Mouse (Mus musculus) liver, embryonic 15.5 days (tissue): ENCODE data around the gene Zdhhc7. TPM values are rescaled to one million over a fixed set of nuclear protein-coding genes. Genes with fewer than 3 reads are reported as not detected.

ENCODE experiments used
- ATAC-seq: fragments of 200-750 bp; cut with Nextera tagmentation; 2 replicates; pipeline ENCODE4 v1.8.0; 2017; ENCODE audit warnings: moderate number of reproducible peaks, mild to moderate bottlenecking, moderate library complexity; ENCODE audit not compliant: insufficient read depth
- H3K27ac ChIP-seq: fragments of 300-500 bp; sonication (generic); replicated peaks from 2 replicates; pipeline ENCODE4 v1.5.1; 2015; ENCODE audit warnings: mild to moderate bottlenecking, inconsistent platforms
- H3K27me3 ChIP-seq: fragments of 300-500 bp; sonication (generic); 2 replicates; pipeline ENCODE4 v1.6.1; 2015; ENCODE audit warnings: mild to moderate bottlenecking, inconsistent platforms
- H3K36me3 ChIP-seq: fragments of 300-500 bp; sonication (generic); replicated peaks from 2 replicates; pipeline ENCODE4 v1.6.1; 2015; ENCODE audit warnings: moderate library complexity, mild to moderate bottlenecking, inconsistent platforms
- H3K4me1 ChIP-seq: fragments of 300-500 bp; sonication (generic); replicated peaks from 2 replicates; pipeline ENCODE4 v1.6.1; 2015; ENCODE audit warnings: inconsistent platforms
- H3K4me2 ChIP-seq: fragments of 300-500 bp; sonication (generic); 2 replicates; pipeline ENCODE4 v1.6.1; 2015; ENCODE audit warnings: moderate library complexity, mild to moderate bottlenecking, inconsistent platforms
- H3K4me3 ChIP-seq: fragments of 300-500 bp; sonication (generic); replicated peaks from 2 replicates; pipeline ENCODE4 v1.5.1; 2015; ENCODE audit warnings: mild to moderate bottlenecking, inconsistent platforms
- H3K9ac ChIP-seq: fragments of 300-500 bp; sonication (generic); 2 replicates; pipeline ENCODE4 v1.6.1; 2015; ENCODE audit warnings: moderate library complexity, mild to moderate bottlenecking, inconsistent platforms
- H3K9me3 ChIP-seq: fragments of 300-500 bp; sonication (generic); replicated peaks from 2 replicates; pipeline ENCODE4 v1.6.1; 2016; ENCODE audit warnings: inconsistent platforms
- WGBS: fragments of 180-500 bp; shearing (Covaris S2); methylation state at CpG from one replicate; pipeline ENCODE4 v1.1.7; 2015; ENCODE audit warnings: mixed read lengths; ENCODE audit not compliant: insufficient replicate concordance; 5-methylcytosine and 5-hydroxymethylcytosine counted together
- polyA plus RNA-seq: library from polyadenylated mRNA; unstranded; fragments of >200 nt; fragmentation: Nextera tagmentation; extraction: Ambion mirVana; gene quantifications from 2 replicates; pipeline ENCODE4 v1.2.1, GENCODE M21; 2015

Zdhhc7 gene
- 13.9 and 17.2 TPM in 2 replicates for polyA plus RNA-seq

DNA sequence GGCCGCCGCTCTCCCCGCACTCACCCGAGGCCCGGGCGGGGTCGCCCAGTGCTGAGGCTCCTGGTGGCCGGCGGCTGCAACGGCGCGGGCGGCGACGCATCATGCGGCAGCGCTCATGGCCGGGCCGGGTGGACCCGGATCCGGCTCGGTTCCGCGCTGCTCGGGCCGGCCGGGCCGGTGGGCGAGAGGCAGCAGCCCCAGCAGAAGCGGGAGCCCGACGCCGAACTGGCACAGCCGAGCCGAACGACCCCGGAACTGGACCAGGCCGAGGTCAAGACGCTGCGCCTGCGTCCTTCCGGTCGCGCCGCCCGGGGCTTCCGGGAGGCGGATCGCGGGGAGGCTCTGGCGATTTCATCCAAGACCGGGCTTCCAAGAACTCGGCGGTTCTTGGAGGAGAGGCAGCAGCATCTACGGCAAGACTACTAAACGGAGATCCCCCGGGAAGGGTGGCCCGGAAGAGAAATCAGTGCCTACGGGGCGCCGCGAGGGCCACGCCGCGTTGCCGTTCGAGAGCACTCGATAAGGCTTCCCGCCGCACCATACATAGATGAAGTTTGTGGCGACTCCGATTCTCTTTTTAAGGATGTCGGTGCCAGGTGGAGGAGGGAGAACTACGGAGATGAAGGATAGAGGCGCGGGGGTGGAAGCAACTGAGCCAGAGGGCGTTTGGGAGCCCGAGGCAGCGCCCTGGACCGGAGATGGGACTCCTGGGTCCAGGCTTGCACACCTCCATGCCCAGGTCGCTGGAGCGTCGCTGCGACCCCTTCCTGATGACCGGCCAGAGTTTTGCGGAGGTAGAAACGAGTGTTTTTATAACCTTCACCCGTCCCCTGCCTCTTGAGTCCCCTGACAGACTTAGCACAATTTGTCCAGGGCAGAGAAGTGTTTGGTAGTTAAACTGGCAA, at the start of gene Zdhhc7:
Gene Zdhhc7 (minus strand): TSS at position 415 of the 905 bp plus-strand sequence.
- Histone ChIP-seq H3K36me3 (no peaks in the 10 kb centered on the region), H3K4me1 (peaks cover 46% of the 10 kb centered on the region), H3K27ac (peak within 1 kb of the TSS; percentile 77), H3K4me3 (peak within 1 kb of the TSS; percentile 95), H3K27me3 (no peaks in the 10 kb centered on the region), H3K9ac (peak within 1 kb of the TSS; percentile 83), H3K9me3 (no peaks in the 10 kb centered on the region), H3K4me2 (peak within 1 kb of the TSS; percentile 86)
- peak; percentile 71 for ATAC-seq
- under 1% methylated on average over 88 of the region's 88 CpGs for WGBS

DNA sequence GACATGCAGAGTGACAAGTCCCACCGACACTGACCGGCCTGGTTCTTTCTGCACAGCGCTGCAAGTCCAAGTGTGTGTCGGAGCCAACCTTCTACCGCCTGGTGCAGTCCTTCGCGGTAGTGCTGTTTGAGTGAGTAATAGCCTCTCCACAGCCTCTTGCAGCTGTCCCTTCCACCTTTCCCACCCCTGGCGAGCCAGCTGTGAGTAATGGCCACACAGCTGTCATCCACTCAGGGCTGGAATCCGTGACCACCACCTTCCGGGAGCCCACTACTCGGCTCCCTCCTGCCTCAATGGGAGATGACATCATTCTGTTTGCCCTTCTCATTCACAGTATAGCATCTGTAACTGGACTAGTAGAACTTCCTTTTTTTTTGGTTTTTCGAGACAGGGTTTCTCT, 48.7 kb upstream of the Zdhhc7 start:
- no peak overlapping the region for H3K4me3 ChIP-seq
- no peak overlapping the region for H3K27ac ChIP-seq
- H3K36me3 ChIP-seq = no peaks in the 10 kb centered on the region
- H3K4me1 ChIP-seq = no peaks in the 10 kb centered on the region
- H3K27me3 ChIP-seq = peaks cover 4% of the 10 kb centered on the region; the same call in 1 of the 2 replicates
- no peak overlapping the region for H3K4me2 ChIP-seq
- H3K9ac ChIP-seq = no peak overlapping the region
- WGBS = 40% methylated on average over 12 of the region's 12 CpGs
- no peaks in the 10 kb centered on the region for H3K9me3 ChIP-seq
- ATAC-seq = no peak

DNA sequence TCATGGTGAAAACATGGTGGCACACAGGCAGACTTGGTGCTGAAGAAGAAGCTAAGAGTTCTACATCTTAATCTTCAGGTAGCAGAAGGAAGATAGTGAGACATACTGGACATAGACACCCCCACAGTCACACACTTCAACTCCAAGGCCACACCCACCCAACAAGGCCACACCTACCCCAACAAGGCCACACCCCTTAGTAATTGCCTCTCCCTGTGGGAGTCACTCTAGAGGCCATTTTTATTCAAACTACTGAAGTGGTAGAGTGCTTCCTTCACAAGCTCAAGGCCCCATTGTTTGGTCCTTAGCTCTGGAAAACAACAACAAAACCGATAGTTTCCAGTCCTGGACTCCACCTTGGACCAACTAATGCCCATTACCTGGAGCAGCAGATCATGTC, 44.8 kb upstream of the Zdhhc7 start:
- WGBS = 63% methylated on average over 1 of the region's 1 CpGs
- Histone ChIP-seq H3K4me3 (no peak overlapping the region), H3K4me2 (no peak overlapping the region), H3K36me3 (no peaks in the 10 kb centered on the region), H3K27me3 (peaks cover 10% of the 10 kb centered on the region; the same call in 1 of the 2 replicates), H3K9ac (no peak overlapping the region), H3K27ac (no peak overlapping the region), H3K4me1 (no peaks in the 10 kb centered on the region), H3K9me3 (no peaks in the 10 kb centered on the region)
- no peak for ATAC-seq

- no peak overlapping the region for H3K4me3 ChIP-seq
- H3K27me3 ChIP-seq = peaks cover 7% of the 10 kb centered on the region; the same call in 1 of the 2 replicates
- H3K9ac ChIP-seq = no peak overlapping the region
- H3K27ac ChIP-seq = no peak overlapping the region
- H3K4me1 ChIP-seq = no peaks in the 10 kb centered on the region
- H3K9me3 ChIP-seq = no peaks in the 10 kb centered on the region
- WGBS = 36% methylated on average over 12 of the region's 12 CpGs
- H3K36me3 ChIP-seq = no peaks in the 10 kb centered on the region
- no peak for ATAC-seq
- H3K4me2 ChIP-seq = no peak overlapping the region
These were observed 43.5 kb upstream of the Zdhhc7 start for GRCm38 (mm10) chr8:120144652-120145301.

DNA sequence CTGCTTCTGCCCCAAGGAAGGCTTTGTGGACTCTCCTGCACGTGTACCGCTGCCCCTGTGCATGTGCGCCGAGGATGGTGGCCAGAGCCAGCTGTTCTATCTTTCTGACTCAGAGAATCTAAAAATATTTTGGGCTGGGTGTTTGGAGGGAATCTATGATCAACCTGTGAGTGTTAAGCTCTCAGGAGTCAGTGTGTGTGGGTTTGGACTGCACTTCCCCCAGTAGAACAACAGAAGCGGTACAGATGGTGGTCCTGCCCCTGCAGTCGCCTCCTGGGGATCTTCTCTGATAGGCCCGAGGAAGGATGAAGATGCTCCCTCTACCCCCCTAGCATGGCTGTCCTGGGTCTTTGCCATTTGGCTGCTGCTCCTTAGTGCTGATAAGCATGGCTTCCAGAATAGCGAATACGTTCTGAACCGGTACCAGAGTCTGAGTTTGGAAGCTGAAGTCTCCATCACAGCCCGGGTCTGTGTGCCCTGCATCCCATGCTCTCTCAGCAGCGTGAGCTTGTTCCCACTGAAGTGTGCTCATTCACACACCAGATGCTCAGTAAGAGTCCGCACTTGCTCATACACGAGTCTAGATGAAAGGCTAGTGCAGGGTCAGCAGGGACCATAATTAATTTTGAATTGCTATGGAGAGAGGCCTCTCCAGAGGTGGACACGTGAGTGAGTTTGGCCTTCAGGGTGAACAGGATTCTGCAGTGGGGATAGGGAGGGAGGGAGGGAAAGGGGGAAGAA, 42.8 kb upstream of the Zdhhc7 start:
- H3K27me3 ChIP-seq = peaks cover 5% of the 10 kb centered on the region; the same call in 1 of the 2 replicates
- ATAC-seq = no peak
- WGBS = 64% methylated on average over 15 of the region's 15 CpGs

DNA sequence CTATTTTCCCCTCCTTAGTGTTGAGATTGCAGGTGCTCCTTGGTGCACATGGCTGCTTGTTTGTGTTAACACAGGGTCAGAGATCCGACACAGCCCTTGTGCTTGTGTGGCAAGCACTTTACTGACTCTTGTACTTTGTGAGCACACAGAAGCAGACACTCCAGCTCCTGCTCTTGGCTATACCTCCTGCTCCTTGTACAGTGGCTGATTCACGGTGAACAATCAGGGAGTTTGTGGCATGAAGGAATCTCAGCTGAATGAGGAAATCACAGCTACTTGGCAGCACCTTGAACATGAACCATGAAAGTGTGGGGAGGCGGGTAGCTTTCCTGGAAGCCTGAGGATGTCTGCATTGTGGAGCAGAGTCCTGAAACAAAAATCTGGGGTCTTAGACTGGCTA, 39.5 kb upstream of the Zdhhc7 start:
- Histone ChIP-seq H3K4me3 (no peak overlapping the region), H3K27me3 (peaks cover 7% of the 10 kb centered on the region; the same call in 1 of the 2 replicates), H3K9ac (no peak overlapping the region), H3K9me3 (no peaks in the 10 kb centered on the region), H3K36me3 (no peaks in the 10 kb centered on the region), H3K4me1 (no peaks in the 10 kb centered on the region), H3K4me2 (no peak overlapping the region), H3K27ac (no peak overlapping the region)
- no peak for ATAC-seq
- WGBS = 44% methylated on average over 3 of the region's 3 CpGs

More for the DNA sequence above, 42.8 kb upstream of the Zdhhc7 start:
- H3K36me3 ChIP-seq = no peaks in the 10 kb centered on the region
- H3K4me2 ChIP-seq = no peak overlapping the region
- H3K9ac ChIP-seq = no peak overlapping the region
- H3K4me1 ChIP-seq = no peaks in the 10 kb centered on the region
- H3K4me3 ChIP-seq = no peak overlapping the region
- H3K27ac ChIP-seq = no peak overlapping the region
- H3K9me3 ChIP-seq = no peaks in the 10 kb centered on the region

DNA sequence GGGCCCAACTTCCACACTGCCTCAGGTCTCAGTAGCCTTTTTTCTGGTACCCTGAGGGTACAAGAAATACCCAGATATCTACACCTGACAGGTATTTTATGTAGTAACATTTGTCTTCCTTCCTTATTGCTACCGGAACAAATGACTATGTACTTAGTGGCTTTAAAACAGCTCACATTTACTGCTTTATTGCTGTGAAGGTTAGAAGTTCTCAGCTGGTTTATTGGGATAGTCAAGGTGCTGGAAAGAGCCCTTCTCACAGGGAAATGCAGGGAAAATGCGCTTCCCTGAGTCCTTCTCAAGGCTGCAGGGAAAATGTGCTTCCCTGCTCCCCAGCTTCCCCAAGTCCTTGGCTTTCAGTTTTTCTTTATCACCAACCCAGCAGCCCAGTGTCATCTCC, 37.7 kb upstream of the Zdhhc7 start:
- Histone ChIP-seq H3K4me3 (no peak overlapping the region), H3K27ac (no peak overlapping the region), H3K9me3 (no peaks in the 10 kb centered on the region), H3K27me3 (peaks cover 9% of the 10 kb centered on the region; the same call in 1 of the 2 replicates), H3K4me2 (no peak overlapping the region), H3K36me3 (no peaks in the 10 kb centered on the region), H3K4me1 (no peaks in the 10 kb centered on the region), H3K9ac (no peak overlapping the region)
- 60% methylated on average over 2 of the region's 2 CpGs for WGBS
- no peak for ATAC-seq

DNA sequence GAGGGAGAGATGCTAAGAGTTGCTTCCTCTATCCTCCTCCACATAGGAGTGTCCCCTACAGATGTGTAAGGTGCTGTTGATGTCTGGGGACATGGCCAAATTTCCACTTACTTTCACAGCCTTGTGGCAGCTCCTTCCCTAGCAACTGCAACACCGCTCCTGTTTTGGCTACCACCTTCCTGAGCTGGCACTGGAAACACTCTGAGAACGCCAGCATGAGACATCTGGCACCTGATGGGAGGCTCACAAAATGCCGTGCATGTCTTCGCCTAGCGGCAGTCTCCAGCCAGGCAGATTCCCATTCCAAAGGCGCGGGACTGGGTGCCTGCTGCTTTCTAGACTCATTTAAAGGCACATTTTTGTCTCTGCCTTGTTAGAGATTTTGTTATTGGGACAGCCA, 35.3 kb upstream of the Zdhhc7 start:
- H3K9me3 ChIP-seq = no peaks in the 10 kb centered on the region
- no peak overlapping the region for H3K4me2 ChIP-seq
- H3K4me1 ChIP-seq = no peaks in the 10 kb centered on the region
- H3K27me3 ChIP-seq = peaks cover 4% of the 10 kb centered on the region; the same call in 1 of the 2 replicates
- no peak for ATAC-seq
- H3K9ac ChIP-seq = no peak overlapping the region
- no peak overlapping the region for H3K4me3 ChIP-seq
- 66% methylated on average over 7 of the region's 7 CpGs for WGBS
- H3K36me3 ChIP-seq = no peaks in the 10 kb centered on the region
- no peak overlapping the region for H3K27ac ChIP-seq

DNA sequence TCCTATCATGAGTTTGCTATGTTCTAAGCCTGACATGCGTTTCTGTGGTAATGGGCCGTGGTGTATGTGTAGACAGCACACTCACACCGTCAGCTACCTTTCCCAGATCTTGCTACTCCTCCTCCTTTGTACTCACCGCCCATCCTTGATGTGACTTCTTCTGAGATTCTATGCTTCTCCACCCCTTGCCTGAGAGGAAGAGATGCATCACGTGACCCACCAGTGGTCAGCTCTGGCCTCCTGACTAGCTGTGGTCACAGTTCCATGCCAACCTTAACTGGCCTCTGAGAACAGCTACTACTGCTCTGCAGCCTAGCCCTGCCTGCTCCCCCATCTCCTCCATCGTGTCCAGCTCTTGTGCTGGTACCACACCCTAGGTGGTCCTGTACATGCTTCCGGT, 34.4 kb upstream of the Zdhhc7 start:
- no peak overlapping the region for H3K9ac ChIP-seq
- H3K27me3 ChIP-seq = peaks cover 8% of the 10 kb centered on the region; the same call in 1 of the 2 replicates
- no peaks in the 10 kb centered on the region for H3K9me3 ChIP-seq
- no peaks in the 10 kb centered on the region for H3K36me3 ChIP-seq
- no peaks in the 10 kb centered on the region for H3K4me1 ChIP-seq
- ATAC-seq = no peak
- no peak overlapping the region for H3K4me3 ChIP-seq
- H3K4me2 ChIP-seq = no peak overlapping the region
- 70% methylated on average over 7 of the region's 7 CpGs for WGBS
- no peak overlapping the region for H3K27ac ChIP-seq

DNA sequence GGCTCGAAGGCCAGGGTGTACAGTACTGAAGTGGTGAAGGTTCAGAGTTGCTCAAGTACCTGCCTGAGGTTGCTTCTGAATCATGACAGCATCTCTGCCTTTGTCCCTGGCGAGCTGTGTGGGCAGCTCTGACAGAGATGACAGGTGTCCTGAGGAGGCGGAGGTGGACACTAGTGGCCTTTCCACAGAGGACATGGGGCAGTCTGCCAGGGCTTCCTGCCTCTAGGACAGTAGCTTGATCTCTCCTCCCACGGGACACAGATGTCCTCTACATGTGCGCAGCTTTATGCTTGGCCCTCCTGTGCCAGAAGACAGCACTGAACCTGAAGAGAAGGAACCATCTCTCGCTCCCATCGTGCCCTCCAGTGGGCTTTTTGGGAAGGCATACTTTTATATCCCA, 31.9 kb upstream of the Zdhhc7 start:
- no peak overlapping the region for H3K27ac ChIP-seq
- H3K9ac ChIP-seq = no peak overlapping the region
- 56% methylated on average over 7 of the region's 7 CpGs for WGBS
- H3K9me3 ChIP-seq = no peaks in the 10 kb centered on the region
- H3K4me3 ChIP-seq = no peak overlapping the region
- H3K36me3 ChIP-seq = no peaks in the 10 kb centered on the region
- H3K27me3 ChIP-seq = peaks cover 8% of the 10 kb centered on the region; the same call in 1 of the 2 replicates
- H3K4me2 ChIP-seq = no peak overlapping the region
- no peak for ATAC-seq
- H3K4me1 ChIP-seq = no peaks in the 10 kb centered on the region

DNA sequence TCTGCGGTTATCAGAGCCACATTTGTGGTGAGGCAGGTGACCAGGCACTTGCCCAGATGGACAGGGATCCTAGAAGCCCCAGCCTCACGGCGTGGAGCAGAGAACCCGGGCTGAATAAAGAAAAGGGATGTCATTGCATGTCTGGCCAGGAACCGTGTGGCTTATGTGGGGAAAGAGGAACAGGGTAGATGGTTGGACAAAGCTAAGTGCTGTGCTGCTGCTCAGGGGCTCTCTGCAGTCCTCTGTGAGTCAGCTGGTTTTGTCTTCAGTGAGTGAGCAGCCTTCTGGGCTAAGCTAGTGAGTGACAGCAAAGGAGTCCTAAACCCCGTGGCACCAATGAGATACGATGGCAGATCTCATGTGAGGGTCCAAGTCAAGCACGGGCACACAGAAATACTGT, 29.9 kb upstream of the Zdhhc7 start:
- H3K4me2 ChIP-seq = no peak overlapping the region
- H3K4me1 ChIP-seq = peaks cover 5% of the 10 kb centered on the region; the same call in 1 of the 2 replicates
- H3K27ac ChIP-seq = no peak overlapping the region
- ATAC-seq = no peak
- no peak overlapping the region for H3K4me3 ChIP-seq
- WGBS = 26% methylated on average over 8 of the region's 8 CpGs
- H3K9ac ChIP-seq = no peak overlapping the region
- H3K27me3 ChIP-seq = peaks cover 22% of the 10 kb centered on the region
- H3K9me3 ChIP-seq = no peaks in the 10 kb centered on the region
- no peaks in the 10 kb centered on the region for H3K36me3 ChIP-seq
